Mouse (Mus musculus) MEL (cell line): ENCODE results near the gene Adra1d. TPM values are rescaled to one million over a fixed set of nuclear protein-coding genes. Genes with fewer than 3 reads are reported as not detected.

ENCODE experiments used
- DNase-seq: peaks from one replicate; pipeline ENCODE4 v3.0.0; 2011; ENCODE audit warnings: low read depth, low spot score
- H3K27ac ChIP-seq: 2 replicates; pipeline ENCODE4 v1.5.1; 2012; ENCODE audit warnings: low read depth, mild to moderate bottlenecking, control low read depth, low read length, moderate library complexity; ENCODE audit not compliant: control insufficient read depth
- H3K27me3 ChIP-seq, 2 experiments: fragments of 150-350 bp in 1 of 2; sonication (generic) in 1 of 2; 2 replicates each; pipeline ENCODE4 v1.6.1; 2012; ENCODE audit warnings: low read length in 2 of 2, mild to moderate bottlenecking in 2 of 2, improper control_type of control experiment in 1 of 2, moderate library complexity in 1 of 2; ENCODE audit not compliant: insufficient read depth in 2 of 2, control insufficient read depth in 1 of 2
- H3K36me3 ChIP-seq, 2 experiments: 2 replicates each; pipeline ENCODE4 v1.6.1; 2012 to 2014; ENCODE audit warnings: low read length in 2 of 2, improper control_type of control experiment in 1 of 2, inconsistent platforms in 1 of 2, mild to moderate bottlenecking in 1 of 2; ENCODE audit not compliant: insufficient read depth in 2 of 2, control insufficient read depth in 1 of 2
- H3K4me1 ChIP-seq, 2 experiments: fragments of 150-350 bp in 1 of 2; sonication (generic) in 1 of 2; 2 replicates each; pipeline ENCODE4 v1.6.1; 2012; ENCODE audit warnings: low read length in 2 of 2, improper control_type of control experiment in 1 of 2, mild to moderate bottlenecking in 1 of 2; ENCODE audit not compliant: insufficient read depth in 2 of 2, control insufficient read depth in 1 of 2
- H3K4me3 ChIP-seq, 2 experiments: fragments of 150-350 bp in 1 of 2; sonication (generic) in 1 of 2; 2 replicates each; pipeline ENCODE4 v1.5.1; 2012; ENCODE audit warnings: low read depth in 2 of 2, low read length in 2 of 2, mild to moderate bottlenecking in 2 of 2, moderate library complexity in 2 of 2, control low read depth in 1 of 2, improper control_type of control experiment in 1 of 2; ENCODE audit not compliant: control insufficient read depth in 1 of 2, insufficient read depth in 1 of 2
- H3K79me2 ChIP-seq: 2 replicates; pipeline ENCODE4 v1.6.1; 2012; ENCODE audit warnings: mild to moderate bottlenecking, low read length, moderate library complexity; ENCODE audit not compliant: control insufficient read depth, poor library complexity, insufficient read depth
- H3K9ac ChIP-seq: 2 replicates; pipeline ENCODE4 v1.6.1; 2012; ENCODE audit warnings: low read depth, mild to moderate bottlenecking, control low read depth, low read length, moderate library complexity; ENCODE audit not compliant: control insufficient read depth, poor library complexity, severe bottlenecking
- H3K9me3 ChIP-seq: fragments of 150-350 bp; sonication (generic); replicated peaks from 2 replicates; pipeline ENCODE4 v1.6.1; 2012; ENCODE audit warnings: mild to moderate bottlenecking, low read length, improper control_type of control experiment, moderate library complexity; ENCODE audit not compliant: insufficient read depth
- BHLHE40 ChIP-seq: IDR thresholded peaks from 2 replicates; pipeline ENCODE4 v1.6.1; 2012; ENCODE audit warnings: low read depth, mild to moderate bottlenecking, inconsistent platforms, low read length, improper control_type of control experiment, borderline replicate concordance
- CTCF ChIP-seq, 3 experiments: IDR thresholded peaks in 2 of 3; conservative IDR thresholded peaks in 1 of 3; 2 replicates each; pipeline ENCODE4 v1.5.1; 2011 to 2012; ENCODE audit warnings: low read length in 3 of 3, low read depth in 2 of 3, mild to moderate bottlenecking in 2 of 3, improper control_type of control experiment in 1 of 3, inconsistent platforms in 1 of 3, mixed read lengths in 1 of 3, moderate library complexity in 1 of 3; ENCODE audit not compliant: control insufficient read depth in 1 of 3, insufficient read depth in 1 of 3, poor library complexity in 1 of 3, severe bottlenecking in 1 of 3
- E2F4 ChIP-seq: IDR thresholded peaks from 2 replicates; pipeline ENCODE4 v1.6.1; 2011; ENCODE audit warnings: low read depth, low read length, improper control_type of control experiment, borderline replicate concordance
- ETS1 ChIP-seq: IDR thresholded peaks from 2 replicates; pipeline ENCODE4 v1.6.1; 2012; ENCODE audit warnings: low read depth, mild to moderate bottlenecking, inconsistent platforms, low read length, improper control_type of control experiment, moderate library complexity
- GATA1 ChIP-seq: IDR thresholded peaks from 2 replicates; pipeline ENCODE4 v1.6.1; 2011; ENCODE audit warnings: low read depth, low read length, improper control_type of control experiment
- HCFC1 ChIP-seq: IDR thresholded peaks from 2 replicates; pipeline ENCODE4 v1.6.1; 2012; ENCODE audit warnings: low read depth, mild to moderate bottlenecking, inconsistent platforms, low read length, improper control_type of control experiment, moderate library complexity
- JUND ChIP-seq: IDR thresholded peaks from 2 replicates; pipeline ENCODE4 v1.6.1; 2011; ENCODE audit warnings: low read depth, mild to moderate bottlenecking, improper control_type of control experiment, low read length
- MAZ ChIP-seq: IDR thresholded peaks from 2 replicates; pipeline ENCODE4 v1.6.1; 2012; ENCODE audit warnings: low read depth, mild to moderate bottlenecking, inconsistent platforms, low read length, improper control_type of control experiment
- MEF2A ChIP-seq: IDR thresholded peaks from 2 replicates; pipeline ENCODE4 v1.6.1; 2014; ENCODE audit warnings: low read depth, mild to moderate bottlenecking, inconsistent platforms, low read length, improper control_type of control experiment; ENCODE audit not compliant: poor library complexity, insufficient replicate concordance, severe bottlenecking; ENCODE audit errors: extremely low read depth
- MXI1 ChIP-seq: IDR thresholded peaks from 2 replicates; pipeline ENCODE4 v1.6.1; 2011; ENCODE audit warnings: mild to moderate bottlenecking, low read depth, low read length, improper control_type of control experiment
- MYC ChIP-seq: IDR thresholded peaks from 2 replicates; pipeline ENCODE4 v1.6.1; 2011; ENCODE audit warnings: low read depth, mild to moderate bottlenecking, low read length, improper control_type of control experiment, moderate library complexity
- NELFE ChIP-seq: IDR thresholded peaks from 2 replicates; pipeline ENCODE4 v1.6.1; 2011; ENCODE audit warnings: low read depth, low read length, improper control_type of control experiment
- SIN3A ChIP-seq: IDR thresholded peaks from 2 replicates; pipeline ENCODE4 v1.6.1; 2012; ENCODE audit warnings: low read length, improper control_type of control experiment, inconsistent platforms
- SMC3 ChIP-seq: IDR thresholded peaks from 2 replicates; pipeline ENCODE4 v1.6.1; 2011; ENCODE audit warnings: low read depth, low read length, improper control_type of control experiment
- TAL1 ChIP-seq: IDR thresholded peaks from 2 replicates; pipeline ENCODE4 v1.6.1; 2012; ENCODE audit warnings: mild to moderate bottlenecking, inconsistent platforms, low read length, moderate library complexity, mixed read lengths
- TBP ChIP-seq: IDR thresholded peaks from 2 replicates; pipeline ENCODE4 v1.8.0; 2011; ENCODE audit warnings: low read depth, low read length, improper control_type of control experiment
- TCF12 ChIP-seq: IDR thresholded peaks from 2 replicates; pipeline ENCODE4 v1.6.1; 2014; ENCODE audit warnings: low read depth, mild to moderate bottlenecking, inconsistent platforms, low read length, improper control_type of control experiment, moderate library complexity
- USF2 ChIP-seq, 2 experiments: IDR thresholded peaks; 2 replicates each; pipeline ENCODE4 v1.6.1; 2011 to 2012; ENCODE audit warnings: improper control_type of control experiment in 2 of 2, low read length in 2 of 2, borderline replicate concordance in 1 of 2, inconsistent platforms in 1 of 2, low read depth in 1 of 2, mild to moderate bottlenecking in 1 of 2; ENCODE audit not compliant: insufficient read depth in 1 of 2
- ZC3H11A ChIP-seq: IDR thresholded peaks from 2 replicates; pipeline ENCODE4 v1.6.1; 2012; ENCODE audit warnings: low read depth, mild to moderate bottlenecking, inconsistent platforms, low read length, improper control_type of control experiment
- ZMIZ1 ChIP-seq: IDR thresholded peaks from 2 replicates; pipeline ENCODE4 v1.6.1; 2012; ENCODE audit warnings: low read depth, mild to moderate bottlenecking, inconsistent platforms, low read length, improper control_type of control experiment, moderate library complexity
- ZNF384 ChIP-seq: IDR thresholded peaks from 2 replicates; pipeline ENCODE4 v1.6.1; 2012; ENCODE audit warnings: low read depth, mild to moderate bottlenecking, inconsistent platforms, low read length, improper control_type of control experiment
- polyA plus RNA-seq, 2 experiments: library from polyadenylated mRNA; stranded (reverse) in 1 of 2; unstranded in 1 of 2; fragments of >175 nt in 1 of 2; fragments of >200 nt in 1 of 2; gene quantifications; 2 replicates each; pipeline versions ENCODE4 v1.2.1 to v1.2.4; 2012; ENCODE audit warnings: low replicate concordance in 2 of 2, low read depth in 1 of 2; ENCODE audit not compliant: insufficient read length in 2 of 2, insufficient read depth in 1 of 2, missing spikeins in 1 of 2
- total RNA-seq: library from RNA; depleted of rRNA; stranded (reverse); fragments of 300-350 nt; gene quantifications from 2 replicates; pipeline ENCODE4 v1.2.3, GENCODE M21; 2012

Adra1d gene
- total and polyA plus RNA-seq, 3 experiments = not detected

- TF ChIP-seq ETS1 (0 out of 2 replicates have a peak, but pooled peaks have one; percentile 25), MEF2A (no peak), TBP (no peak), CTCF (IDR thresholded peaks at IDR 0.05 in 2 of 3, conservative IDR thresholded peaks at IDR 0.05 in 1 of 3; ENCODE audit: control insufficient read depth in 1 of 3, insufficient read depth in 1 of 3, low read depth in 2 of 3, low read length in 3 of 3, poor library complexity in 1 of 3, severe bottlenecking in 1 of 3) (no peak), SMC3 (no peak), NELFE (no peak)
- Histone ChIP-seq H3K9ac (no peak overlapping the region), H3K4me3 (no peak overlapping the region), H3K4me1 (peaks cover 0 to 8% of the 10 kb centered on the region in 2 experiments; a peak in 1 of 4 replicates), H3K27me3 (no peaks in the 10 kb centered on the region), H3K36me3 (0 out of 4 replicates have a peak, but pooled peaks cover 0 to 2% of the 10 kb centered on the region in 2 experiments), H3K9me3 (no peaks in the 10 kb centered on the region), H3K79me2 (no peaks in the 10 kb centered on the region), H3K27ac (no peak overlapping the region)
- no peak for DNase-seq
These were observed 43.3 kb downstream of the Adra1d start for GRCm38 (mm10) chr2:131518790-131519189.

- no peak overlapping the region for H3K9ac ChIP-seq
These were observed 44.5 kb downstream of the Adra1d start for GRCm38 (mm10) chr2:131517550-131517949.

GRCm38 (mm10) chr2:131514055-131514621 lies 47.9 kb downstream of the Adra1d start:
- Histone ChIP-seq H3K4me3 (no peak overlapping the region), H3K36me3 (0 out of 4 replicates have a peak, but pooled peaks cover 0 to 2% of the 10 kb centered on the region in 2 experiments), H3K9me3 (no peaks in the 10 kb centered on the region), H3K4me1 (peaks cover 0 to 9% of the 10 kb centered on the region in 2 experiments; a peak in 1 of 4 replicates), H3K79me2 (no peaks in the 10 kb centered on the region), H3K27ac (no peak overlapping the region), H3K27me3 (no peaks in the 10 kb centered on the region), H3K9ac (no peak overlapping the region)
- DNase-seq = peak; percentile 38
- TF ChIP-seq ZC3H11A (no peak), GATA1 (peak; percentile 44), BHLHE40 (no peak), CTCF (IDR thresholded peaks at IDR 0.05 in 2 of 3, conservative IDR thresholded peaks at IDR 0.05 in 1 of 3; ENCODE audit: control insufficient read depth in 1 of 3, insufficient read depth in 1 of 3, low read depth in 2 of 3, low read length in 3 of 3, poor library complexity in 1 of 3, severe bottlenecking in 1 of 3) (0 out of 6 replicates have a peak, but pooled peaks of 1 of the 3 experiments have one; percentile 9), JUND (no peak), SMC3 (no peak), MEF2A (peak; percentile 88; the same call in 1 of the 2 replicates)

More at GRCm38 (mm10) chr2:131517550-131517949, 44.5 kb downstream of the Adra1d start:
- Histone ChIP-seq H3K4me1 (peaks cover 0 to 9% of the 10 kb centered on the region in 2 experiments; a peak in 1 of 4 replicates), H3K27me3 (no peaks in the 10 kb centered on the region), H3K36me3 (0 out of 4 replicates have a peak, but pooled peaks cover 0 to 2% of the 10 kb centered on the region in 2 experiments), H3K9me3 (no peaks in the 10 kb centered on the region), H3K4me3 (no peak overlapping the region), H3K27ac (no peak overlapping the region), H3K79me2 (no peaks in the 10 kb centered on the region)
- TF ChIP-seq E2F4 (no peak), MYC (no peak), MXI1 (no peak), CTCF (IDR thresholded peaks at IDR 0.05 in 2 of 3, conservative IDR thresholded peaks at IDR 0.05 in 1 of 3; ENCODE audit: control insufficient read depth in 1 of 3, insufficient read depth in 1 of 3, low read depth in 2 of 3, low read length in 3 of 3, poor library complexity in 1 of 3, severe bottlenecking in 1 of 3) (no peak), ZMIZ1 (no peak), TCF12 (no peak), TAL1 (no peak), MAZ (no peak), USF2 (IDR thresholded peaks at IDR 0.05; ENCODE audit: borderline replicate concordance in 1 of 2, insufficient read depth in 1 of 2, low read depth in 1 of 2, low read length in 2 of 2) (no peak), HCFC1 (no peak), ZNF384 (no peak), SIN3A (no peak)
- no peak for DNase-seq
